Mouse (Mus musculus) embryonic stem cell, embryonic (primary cell): ENCODE measurements around the gene Gm20388.

Experiments
- CTCF ChIA-PET, 4 experiments: fragments of 300-600 bp in 2 of 4; fragments of 350-600 bp in 2 of 4; sonication (Branson Sonifier 250); formaldehyde crosslinking; loops; one replicate each; lab custom pipeline; 2022; ENCODE audit warnings: inconsistent platforms in 2 of 4; lab: Charles Lee
- POLR2A ChIA-PET, 4 experiments: fragments of 300-600 bp in 2 of 4; fragments of 350-600 bp in 2 of 4; sonication (Branson Sonifier 250); formaldehyde crosslinking; loops; one replicate each; lab custom pipeline; 2022; ENCODE audit warnings: antibody characterized with exemption in 4 of 4, inconsistent platforms in 1 of 4; lab: Charles Lee

Gm20388 gene

GRCm38 (mm10) chr8:122234055-122234454 is 2323.4 kb downstream of the Gm20388 start:
- ChIA-PET POLR2A (no interaction called here), CTCF (interaction anchor here in 1 of 4 experiments (0.6 kb wide), 1 partner anchor 105 kb away, joined by 3 read pairs; no protein-coding TSS in a partner anchor)

DNA sequence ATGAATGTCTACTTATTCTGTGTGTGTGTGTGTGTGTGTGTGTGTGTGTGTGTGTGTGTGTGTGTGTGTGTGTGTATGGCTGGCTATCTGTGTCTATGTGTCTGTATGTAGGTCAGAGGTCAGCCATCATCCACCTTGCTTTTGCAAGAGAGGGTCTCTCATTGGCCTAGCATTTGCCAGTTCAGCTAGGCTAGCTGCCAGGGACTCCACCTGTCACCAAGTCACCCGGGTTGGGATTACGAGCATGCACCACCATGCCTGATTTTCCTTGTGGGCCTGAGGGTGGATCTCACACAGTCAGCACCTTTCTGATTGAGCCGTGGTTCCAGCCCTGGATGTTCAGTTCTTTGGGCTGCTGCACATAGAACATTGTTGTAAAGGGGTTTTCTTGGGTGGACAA is 2325.9 kb downstream of the Gm20388 start:
- ChIA-PET POLR2A (interaction anchor here in 2 of 4 experiments (0.9 to 1.5 kb wide), 2 partner anchors 8 kb away, joined by 4 to 5 read pairs; no protein-coding TSS in a partner anchor), CTCF (no interaction called here)

- ChIA-PET POLR2A (interaction anchor here in 1 of 4 experiments (0.6 kb wide), 1 partner anchor 368 kb away, joined by 4 read pairs; no protein-coding TSS in a partner anchor), CTCF (no interaction called here)
Measured at GRCm38 (mm10) chr8:122238225-122238624, 2327.6 kb downstream of the Gm20388 start.

- ChIA-PET CTCF (no interaction called here), POLR2A (interaction anchor here in 1 of 4 experiments (0.6 kb wide), 1 partner anchor 368 kb away, joined by 4 read pairs; no protein-coding TSS in a partner anchor)
Measured at GRCm38 (mm10) chr8:122238731-122239130, 2328.1 kb downstream of the Gm20388 start.

- POLR2A ChIA-PET = interaction anchor here in 1 of 4 experiments (1.5 kb wide), 1 partner anchor 221 kb away, joined by 3 read pairs; no protein-coding TSS in a partner anchor
- CTCF ChIA-PET = interaction anchor here in 2 of 4 experiments (0.5 to 0.6 kb wide), 2 partner anchors 262 to 1066 kb away, joined by 3 read pairs; no protein-coding TSS in a partner anchor
Measured at GRCm38 (mm10) chr8:122240241-122241026, 2329.8 kb downstream of the Gm20388 start.

DNA sequence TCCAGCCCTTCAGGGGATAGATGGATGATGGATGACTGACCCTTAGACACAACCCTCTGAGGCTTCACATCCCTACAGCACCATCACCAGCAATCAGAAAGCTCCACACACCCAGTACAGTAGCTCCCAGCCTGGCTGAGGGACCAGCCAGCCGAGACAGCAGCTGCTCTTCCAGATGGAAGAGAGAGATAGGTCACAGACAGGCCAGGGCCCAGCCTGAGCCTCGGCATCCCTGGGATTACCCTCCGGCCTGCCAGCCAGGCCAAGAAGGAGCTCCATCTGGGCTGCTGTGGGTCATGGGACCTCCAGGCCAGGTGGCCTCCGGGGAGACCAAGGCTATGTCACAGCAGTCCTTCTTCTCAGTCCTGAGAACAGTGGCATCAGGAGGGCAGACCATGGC is 2332.7 kb downstream of the Gm20388 start:
- ChIA-PET POLR2A (interaction anchor here in 1 of 4 experiments (1.0 to 1.1 kb wide), 2 partner anchors 12 to 48 kb away, joined by 3 to 4 read pairs; no protein-coding TSS in a partner anchor), CTCF (interaction anchor here in 3 of 4 experiments (0.7 to 1.6 kb wide), 3 partner anchors 12 to 16 kb away, joined by 3 to 4 read pairs (median 4); no protein-coding TSS in a partner anchor)

GRCm38 (mm10) chr8:122245161-122245560 is 2334.5 kb downstream of the Gm20388 start:
- CTCF ChIA-PET = interaction anchor here in 1 of 4 experiments (1.6 kb wide), 1 partner anchor 14 kb away, joined by 4 read pairs; no protein-coding TSS in a partner anchor
- POLR2A ChIA-PET = no interaction called here

- ChIA-PET CTCF (interaction anchor here in 1 of 4 experiments (0.8 to 1.2 kb wide), 3 partner anchors 13 to 246 kb away, joined by 3 read pairs; no protein-coding TSS in a partner anchor), POLR2A (interaction anchor here in 1 of 4 experiments (2.1 kb wide), 1 partner anchor 18 kb away, joined by 7 read pairs; no protein-coding TSS in a partner anchor)
Measured at GRCm38 (mm10) chr8:122246257-122247211, 2335.9 kb downstream of the Gm20388 start.

DNA sequence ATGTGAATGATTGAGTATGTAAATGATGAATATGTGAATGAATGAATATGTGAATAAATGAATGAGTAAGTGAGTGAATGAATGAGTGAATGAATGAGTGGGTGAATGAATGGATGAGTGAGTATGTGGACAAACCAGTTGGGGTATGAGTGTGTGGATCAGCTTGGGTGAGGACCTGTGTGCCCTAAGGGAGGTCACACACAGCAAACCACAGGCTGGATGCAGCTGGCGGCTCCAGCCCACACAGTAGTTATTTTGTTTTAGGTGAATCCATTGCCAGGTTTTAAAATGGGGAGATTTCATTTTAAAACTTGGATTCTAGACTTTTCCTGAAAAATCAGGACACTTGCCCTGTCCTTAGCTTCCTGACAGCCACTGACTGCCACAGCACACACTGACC is 2341.1 kb downstream of the Gm20388 start:
- ChIA-PET CTCF (no interaction called here), POLR2A (interaction anchor here in 1 of 4 experiments (1.4 kb wide), 1 partner anchor 10 kb away, joined by 3 read pairs; no protein-coding TSS in a partner anchor)

- POLR2A ChIA-PET = interaction anchor here in 1 of 4 experiments (1.4 kb wide), 1 partner anchor 11 kb away, joined by 3 read pairs; no protein-coding TSS in a partner anchor
- CTCF ChIA-PET = no interaction called here
Measured at GRCm38 (mm10) chr8:122252366-122252765, 2341.7 kb downstream of the Gm20388 start.

DNA sequence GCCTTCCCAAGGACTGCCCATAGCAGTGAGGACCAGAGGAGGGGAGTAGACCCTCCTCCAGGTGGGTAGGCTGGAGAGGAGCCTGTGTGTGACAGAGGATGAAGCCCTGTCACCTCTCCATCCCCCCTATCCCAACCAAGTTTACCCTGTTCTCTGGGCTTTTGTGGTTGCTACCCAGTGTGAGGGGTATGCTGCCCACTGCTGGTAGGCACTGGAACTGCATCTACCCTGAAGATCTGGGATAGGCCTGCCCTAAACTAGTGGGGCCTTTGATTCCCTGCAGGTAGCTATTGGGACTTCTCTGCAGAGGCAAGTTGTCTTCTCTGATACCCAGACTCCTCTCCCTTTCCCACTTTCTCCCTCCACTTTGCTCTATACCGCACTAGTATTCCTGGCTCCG is 2348.7 kb downstream of the Gm20388 start:
- CTCF ChIA-PET = interaction anchor here (0.5 to 3.3 kb wide), 36 partner anchors 10 to 1502 kb away, joined by 3 to 29 read pairs (median 4); partner anchors contain the start of genes Zfpm1 (in 2 of the 4) and Zc3h18 (in 1 of the 4)
- POLR2A ChIA-PET = interaction anchor here in 3 of 4 experiments (0.5 to 1.8 kb wide), 4 partner anchors 100 to 409 kb away, joined by 3 to 6 read pairs (median 4); no protein-coding TSS in a partner anchor

GRCm38 (mm10) chr8:122260755-122261154 is 2350.1 kb downstream of the Gm20388 start:
- ChIA-PET POLR2A (interaction anchor here in 2 of 4 experiments (0.7 to 1.8 kb wide), 2 partner anchors 31 to 410 kb away, joined by 3 to 5 read pairs; no protein-coding TSS in a partner anchor), CTCF (interaction anchor here (0.6 to 3.3 kb wide), 8 partner anchors 8 to 555 kb away, joined by 3 to 29 read pairs (median 4); no protein-coding TSS in a partner anchor)

GRCm38 (mm10) chr8:122262835-122263234 is 2352.2 kb downstream of the Gm20388 start:
- POLR2A ChIA-PET = interaction anchor here in 1 of 4 experiments (0.6 to 0.8 kb wide), 3 partner anchors 85 to 782 kb away, joined by 3 read pairs; no protein-coding TSS in a partner anchor
- CTCF ChIA-PET = interaction anchor here in 3 of 4 experiments (0.7 to 2.7 kb wide), 6 partner anchors 34 to 337 kb away, joined by 3 to 7 read pairs (median 3); no protein-coding TSS in a partner anchor

- ChIA-PET CTCF (interaction anchor here in 3 of 4 experiments (0.6 to 2.7 kb wide), 4 partner anchors 9 to 288 kb away, joined by 3 to 7 read pairs (median 4); no protein-coding TSS in a partner anchor), POLR2A (no interaction called here)
Measured at GRCm38 (mm10) chr8:122264243-122264642, 2353.6 kb downstream of the Gm20388 start.

DNA sequence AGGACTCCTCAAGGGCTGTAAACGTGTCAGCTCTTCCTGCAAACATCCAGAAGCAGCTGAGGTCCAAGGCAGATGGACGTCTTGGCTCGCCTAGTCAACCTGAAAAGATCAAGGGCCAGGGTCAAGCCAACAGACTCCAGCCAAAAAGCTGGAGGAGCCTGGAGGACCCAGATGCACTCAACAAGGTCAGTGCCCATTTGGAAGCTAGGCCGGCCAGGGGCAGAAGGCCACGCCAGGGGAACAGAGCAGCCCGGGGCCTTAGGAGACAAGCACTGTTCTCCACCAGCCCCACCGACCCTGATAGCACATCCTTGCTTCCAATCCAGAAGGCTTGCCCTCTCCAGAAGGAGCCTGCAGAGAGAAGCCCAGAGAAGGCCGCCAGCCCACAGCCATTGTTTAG is 2354.9 kb downstream of the Gm20388 start:
- ChIA-PET POLR2A (no interaction called here), CTCF (interaction anchor here in 2 of 4 experiments (1.3 to 2.7 kb wide), 3 partner anchors 10 to 288 kb away, joined by 3 to 7 read pairs (median 4); no protein-coding TSS in a partner anchor)

GRCm38 (mm10) chr8:122266867-122267266 is 2356.2 kb downstream of the Gm20388 start:
- ChIA-PET POLR2A (interaction anchor here in 2 of 4 experiments (0.8 to 3.3 kb wide), 2 partner anchors 14 to 46 kb away, joined by 3 to 12 read pairs; partner anchors contain the start of gene Zfpm1 (in 1 of the 2)), CTCF (interaction anchor here in 2 of 4 experiments (1.3 to 1.4 kb wide), 3 partner anchors 11 to 103 kb away, joined by 3 to 4 read pairs (median 3); no protein-coding TSS in a partner anchor)

GRCm38 (mm10) chr8:122268861-122269260 is 2358.2 kb downstream of the Gm20388 start:
- POLR2A ChIA-PET = interaction anchor here in 3 of 4 experiments (1.0 to 6.0 kb wide), 16 partner anchors 12 to 418 kb away, joined by 3 to 26 read pairs (median 3); partner anchors contain the start of genes Zfpm1 (in 3 of the 3), Aprt (in 1 of the 3), Galns (in 1 of the 3) and Trappc2l (in 1 of the 3)
- CTCF ChIA-PET = interaction anchor here (0.5 to 7.8 kb wide), 38 partner anchors 9 to 1668 kb away, joined by 3 to 63 read pairs (median 5); partner anchors contain the start of genes Mvd (in 1 of the 4), Zc3h18 (in 1 of the 4) and Zfpm1 (in 1 of the 4)
